Mouse (Mus musculus): ENCODE data around the gene Fam199x.

GRCm38 (mm10) chrX:137037470-137037999 lies 11.9 kb upstream of the Fam199x start:
- no peak for TF ChIP-seq CTCF (IDR thresholded peaks at IDR 0.05; ENCODE audit: low read depth, low read length)
- TF ChIP-seq POLR2A (IDR thresholded peaks at IDR 0.05; ENCODE audit: insufficient read depth, low read length): no peak
- no peak for TF ChIP-seq EP300 (IDR thresholded peaks at IDR 0.05; ENCODE audit: insufficient read depth, low read depth, low read length)

Measured in ES-Bruce4 (cell line).